Mouse (Mus musculus): ENCODE measurements around the gene Syn2.
A peak's percentile ranks its signal among the peaks of the same experiment; 100 is the strongest.

The Syn2 gene

DNA sequence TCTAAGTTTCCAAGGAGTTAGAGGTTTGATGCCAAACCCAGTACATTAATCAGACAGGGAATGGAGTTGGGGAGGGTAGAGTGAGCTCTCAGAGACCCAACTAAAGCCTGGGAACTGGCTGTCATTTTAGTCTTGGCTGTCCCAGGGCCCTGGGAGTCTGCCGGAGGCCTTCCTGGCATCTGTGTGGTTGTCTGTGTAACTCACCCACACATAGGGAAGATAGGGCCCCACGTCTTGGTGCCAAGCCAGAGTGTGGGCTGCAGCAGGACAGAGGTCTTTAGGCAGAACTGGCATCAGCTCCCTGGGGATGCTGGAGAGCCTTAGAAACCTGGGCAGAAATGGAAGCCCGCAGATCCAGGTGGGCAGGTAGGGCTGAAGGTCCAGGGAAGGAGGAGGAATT is 107.2 kb downstream of the Syn2 start:
- no peak for DNase-seq (ENCODE audit: inconsistent age in 2 of 2, low spot score in 1 of 2)

DNA sequence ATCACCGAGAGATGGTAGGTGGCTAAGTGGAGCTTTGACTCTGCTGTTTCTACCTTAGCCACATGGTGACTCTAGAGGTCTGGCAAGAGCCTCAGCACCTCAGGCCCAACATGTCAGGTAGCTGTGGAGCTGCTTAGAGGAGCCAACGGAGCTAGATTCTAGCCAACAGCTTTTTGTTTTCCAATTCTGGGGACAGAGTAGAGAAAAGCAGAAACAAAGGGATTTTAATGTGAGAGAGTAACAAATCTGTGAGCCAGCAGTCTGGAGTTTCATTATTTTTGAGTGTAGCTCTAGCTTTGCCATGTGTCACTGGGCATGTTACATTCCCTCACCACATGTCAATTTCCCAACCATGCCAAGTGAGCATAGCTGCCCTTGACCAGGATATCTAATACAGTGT is 109.5 kb downstream of the Syn2 start:
- DNase-seq (ENCODE audit: inconsistent age in 2 of 2, low spot score in 1 of 2): no peak

DNA sequence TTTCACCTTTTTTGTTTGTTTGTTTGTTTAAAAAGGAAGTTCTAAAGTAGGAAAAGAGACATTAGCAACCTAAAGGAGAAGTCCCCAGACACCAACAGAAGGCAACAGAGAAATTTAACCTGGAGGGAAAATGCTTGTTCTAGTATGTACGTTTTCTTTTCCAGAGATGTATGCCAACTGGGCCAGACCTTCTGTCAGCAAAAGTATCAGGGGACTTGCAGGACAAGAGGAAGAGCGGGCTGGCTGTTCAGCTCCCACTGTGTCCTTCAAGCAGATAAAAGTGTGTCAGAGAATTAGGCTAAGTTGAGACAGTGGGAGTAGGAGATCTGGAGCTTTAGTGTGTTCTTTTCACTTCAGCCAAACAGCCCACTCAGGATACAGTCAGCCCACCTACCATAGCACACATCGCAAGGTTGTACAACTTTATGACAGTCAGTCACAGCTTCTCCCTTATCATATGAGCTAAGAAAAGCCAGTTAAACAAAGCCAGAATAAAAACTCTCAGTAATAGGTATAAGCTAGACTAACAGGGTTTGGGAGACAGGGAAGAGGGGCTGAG is 110.9 kb downstream of the Syn2 start:
- no peak for DNase-seq (ENCODE audit: inconsistent age in 2 of 2, low spot score in 1 of 2)

DNA sequence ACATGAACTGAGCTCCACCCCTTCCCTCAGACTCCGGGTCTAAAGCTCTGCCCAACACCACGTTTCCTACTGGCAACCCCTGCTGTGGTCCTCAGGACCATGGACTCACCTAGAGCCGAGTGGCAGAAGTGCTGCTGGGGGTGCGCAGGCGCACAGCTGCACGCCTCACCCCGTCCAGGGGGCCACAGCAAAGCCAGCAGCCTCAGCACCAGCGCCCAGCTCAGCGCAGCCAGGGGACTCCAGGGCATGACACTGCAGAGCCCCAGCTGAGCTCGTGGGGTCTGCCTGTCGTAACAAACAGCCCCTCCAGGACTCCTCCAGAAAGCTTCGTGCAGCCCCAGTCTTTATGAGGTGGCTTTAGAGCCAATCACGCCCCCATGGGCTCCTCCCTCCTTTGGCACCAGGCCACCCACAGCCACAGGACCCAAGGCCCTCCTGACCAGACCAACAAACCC is 116.9 kb downstream of the Syn2 start:
- peak in 1 of 2 experiments; percentile 42 for DNase-seq (ENCODE audit: inconsistent age in 2 of 2, low spot score in 1 of 2)

DNA sequence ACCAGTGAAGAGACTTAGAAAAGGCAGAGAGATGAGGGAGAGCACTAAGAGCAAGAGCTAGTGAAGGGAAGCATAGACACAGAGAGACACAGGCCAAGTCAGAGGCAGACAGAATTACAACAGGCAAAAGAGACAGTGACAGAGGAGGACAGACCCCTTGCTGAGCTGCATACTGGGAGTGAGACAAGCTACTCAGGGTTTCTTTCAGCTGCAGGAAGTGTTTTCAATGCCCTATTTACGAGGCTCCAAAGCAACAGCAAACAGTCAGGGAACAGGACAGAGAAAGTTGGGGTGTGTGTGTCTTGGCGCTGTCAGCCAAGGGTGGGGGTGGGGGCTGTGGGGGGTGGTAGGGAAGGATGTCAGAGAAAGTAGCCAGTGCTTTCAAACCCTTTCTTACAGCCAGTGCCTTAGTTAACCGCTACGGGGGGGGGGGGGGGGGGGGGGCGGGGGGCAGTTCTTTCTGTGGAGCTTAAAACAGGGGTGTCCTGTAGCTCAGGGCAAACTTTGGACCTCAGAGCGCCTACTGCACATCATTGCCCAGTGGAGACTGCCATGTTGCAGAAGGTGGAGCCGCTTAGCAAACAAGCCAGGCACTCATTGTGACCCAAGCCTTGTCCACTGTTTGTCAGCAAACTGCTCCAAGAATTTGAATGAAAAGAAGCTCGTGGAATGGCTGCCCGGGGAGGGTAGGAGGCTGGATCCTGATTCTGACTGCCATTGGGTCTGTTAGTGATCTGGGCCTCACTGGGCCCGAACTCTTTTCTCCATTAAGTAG is 117.6 kb downstream of the Syn2 start, which contains the start of gene Timp4:
Gene Timp4 (minus strand): TSS at position 107 of the 775 bp plus-strand sequence.
- DNase-seq (ENCODE audit: inconsistent age in 2 of 2, low spot score in 1 of 2): no peak

DNA sequence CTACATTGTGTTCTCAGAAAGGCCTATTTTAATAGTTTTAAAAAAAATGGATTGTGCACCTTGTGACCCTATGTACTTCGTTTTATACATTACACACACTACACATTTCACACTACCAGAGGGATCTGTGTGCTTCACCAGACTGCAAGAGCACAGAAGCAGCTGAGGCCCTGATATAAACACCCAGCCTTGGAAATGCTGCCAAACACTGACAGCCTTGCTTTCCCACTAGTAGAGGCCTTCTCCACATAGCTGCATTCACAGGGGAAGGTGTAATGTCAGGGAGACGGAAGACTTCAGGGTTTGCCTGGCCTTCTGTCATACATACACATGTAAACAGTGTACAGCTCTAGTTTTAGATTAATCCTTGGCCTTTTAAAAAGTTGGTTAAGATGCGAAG is 120.5 kb downstream of the Syn2 start:
- peak in 1 of 2 experiments; percentile 38 for DNase-seq (ENCODE audit: inconsistent age in 2 of 2, low spot score in 1 of 2)

DNA sequence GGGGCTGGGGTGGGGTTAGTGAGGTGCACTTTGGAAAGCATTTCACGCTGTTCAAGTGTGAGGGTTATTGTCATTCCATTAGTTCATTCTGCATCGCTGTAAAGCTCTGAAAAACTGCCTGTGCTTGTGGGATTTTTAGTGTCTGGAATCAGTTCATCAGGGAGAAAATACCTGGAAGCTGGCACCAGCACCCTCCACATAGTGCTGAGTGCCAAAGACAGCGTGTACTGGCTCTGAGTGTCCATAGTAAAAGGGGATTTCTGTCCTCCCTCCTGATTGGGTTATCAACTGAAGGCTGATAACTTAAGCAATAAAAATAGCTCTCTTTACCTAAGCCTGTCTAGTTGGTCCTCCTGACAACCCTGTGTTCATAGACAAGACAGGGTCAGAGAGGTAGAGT is 125.8 kb downstream of the Syn2 start:
- DNase-seq (ENCODE audit: inconsistent age in 2 of 2, low spot score in 1 of 2): no peak

DNA sequence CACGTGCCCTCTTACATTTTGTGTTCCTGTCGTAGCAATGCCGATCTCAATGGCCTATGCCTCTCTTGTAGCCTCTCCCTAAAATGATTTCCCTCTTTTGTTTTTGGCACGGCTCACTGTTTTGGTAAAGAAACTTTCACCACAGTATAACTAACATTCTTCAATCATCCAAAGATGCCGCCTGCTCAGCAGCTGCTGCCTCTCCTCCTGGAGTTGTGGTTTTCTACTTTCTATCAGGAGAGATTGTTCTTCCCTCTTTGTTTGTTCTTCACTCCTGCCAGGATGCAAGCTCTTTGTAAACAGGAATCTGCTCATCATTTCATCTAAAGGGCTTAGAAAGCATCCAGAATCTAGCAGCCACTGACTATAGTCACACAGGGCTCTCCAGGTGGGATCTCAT is 132.1 kb downstream of the Syn2 start:
- no peak for DNase-seq (ENCODE audit: inconsistent age in 2 of 2, low spot score in 1 of 2)

DNA sequence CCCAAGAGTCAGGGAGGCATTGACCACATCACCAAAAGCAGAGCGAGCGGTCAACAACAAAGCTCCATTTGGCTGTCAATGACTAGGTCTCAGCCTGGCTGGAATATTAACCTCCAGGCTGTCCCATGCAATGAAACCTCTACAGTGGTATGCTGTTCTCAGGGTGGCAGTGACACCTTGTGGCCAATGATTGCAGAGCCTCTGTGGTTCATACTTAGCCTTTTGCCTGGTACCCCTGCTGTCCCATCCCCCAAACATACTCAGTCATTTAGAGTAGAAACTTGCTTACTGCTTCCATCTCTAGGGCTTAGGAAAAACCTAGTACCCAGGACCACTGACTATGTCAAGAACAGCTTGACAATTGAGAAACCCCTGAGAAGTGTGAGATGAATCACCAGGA is 133.2 kb downstream of the Syn2 start:
- DNase-seq (ENCODE audit: inconsistent age in 2 of 2, low spot score in 1 of 2): peak; percentile 65 to 92

DNA sequence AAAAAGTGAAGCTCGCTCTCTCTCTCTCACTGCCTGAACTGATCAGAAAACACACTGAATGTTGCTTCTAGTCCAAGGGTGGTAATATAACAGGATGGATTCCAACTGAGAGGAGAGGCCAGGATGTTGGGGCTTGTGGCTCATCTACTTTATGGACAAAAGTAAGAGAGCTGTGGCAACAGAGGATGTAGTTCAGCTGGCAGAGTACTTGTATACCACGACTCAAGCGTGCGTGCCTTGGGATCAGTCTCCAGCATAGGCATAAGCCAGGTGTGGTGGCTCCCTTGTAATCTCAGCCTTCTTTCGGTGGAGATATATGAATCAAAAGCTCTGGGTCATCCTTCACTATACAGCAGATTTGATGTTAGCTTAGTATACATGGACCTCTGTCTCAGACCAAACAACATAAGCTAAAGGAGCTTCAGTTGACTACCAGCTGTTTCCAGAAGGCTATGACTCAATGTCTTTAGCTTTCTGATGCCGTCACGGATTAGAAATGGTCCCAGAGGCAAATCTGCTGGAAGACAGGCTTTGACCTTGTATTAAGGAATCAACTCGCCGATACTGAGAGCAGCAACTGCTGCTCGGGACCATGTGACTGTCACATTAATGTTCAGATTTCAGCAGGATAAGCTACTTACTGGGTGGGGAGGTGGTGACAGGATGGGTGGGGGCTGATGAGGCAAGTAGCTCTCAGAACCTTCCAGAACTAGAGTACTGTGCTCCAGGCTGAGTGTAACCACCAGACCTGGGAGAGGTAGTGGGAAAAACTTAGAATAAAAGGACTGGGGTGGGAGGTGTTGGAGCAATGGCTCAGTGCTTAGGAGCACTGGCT is 134.1 kb downstream of the Syn2 start:
- no peak for DNase-seq (ENCODE audit: inconsistent age in 2 of 2, low spot score in 1 of 2)

DNA sequence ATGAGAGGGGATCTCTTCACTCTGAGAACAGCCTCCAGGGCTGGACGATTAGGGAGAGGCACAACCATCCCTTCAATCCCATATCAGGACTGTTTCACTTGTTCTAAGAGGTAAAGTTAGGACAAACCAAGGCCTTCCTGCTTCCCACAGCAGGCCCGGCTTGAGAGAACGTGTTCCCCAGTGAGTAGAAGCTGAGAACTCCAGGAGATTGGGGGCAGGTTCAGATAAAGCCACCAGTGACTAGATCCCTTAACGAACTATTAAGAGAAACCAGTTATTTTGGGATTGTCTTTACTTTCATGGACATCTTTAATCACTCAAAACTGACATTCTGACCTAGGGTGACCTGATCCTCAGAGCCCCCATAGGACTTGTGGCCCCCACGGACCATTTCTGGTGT is 134.9 kb downstream of the Syn2 start:
- no peak for DNase-seq (ENCODE audit: inconsistent age in 2 of 2, low spot score in 1 of 2)

DNA sequence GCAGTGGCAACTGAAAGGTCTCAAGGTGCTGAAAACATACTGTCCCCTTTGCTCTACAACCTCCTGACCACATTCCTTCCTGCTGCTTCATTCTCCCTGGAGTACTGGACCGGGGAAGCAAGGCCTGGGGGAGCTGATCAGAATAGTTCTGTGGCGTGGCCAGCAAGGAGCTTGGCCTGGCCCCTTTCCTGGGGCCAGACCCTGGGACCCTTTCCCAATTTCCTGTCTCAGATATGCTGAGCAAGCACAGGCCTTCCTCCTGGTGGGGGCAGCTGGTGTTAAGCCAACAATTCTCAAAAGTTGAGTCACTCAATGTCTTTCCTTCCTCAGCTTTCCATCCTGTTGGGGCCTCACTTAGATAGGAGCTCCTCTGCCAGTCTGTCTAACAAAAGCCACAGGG is 135.4 kb downstream of the Syn2 start:
- DNase-seq (ENCODE audit: inconsistent age in 2 of 2, low spot score in 1 of 2): no peak

DNA sequence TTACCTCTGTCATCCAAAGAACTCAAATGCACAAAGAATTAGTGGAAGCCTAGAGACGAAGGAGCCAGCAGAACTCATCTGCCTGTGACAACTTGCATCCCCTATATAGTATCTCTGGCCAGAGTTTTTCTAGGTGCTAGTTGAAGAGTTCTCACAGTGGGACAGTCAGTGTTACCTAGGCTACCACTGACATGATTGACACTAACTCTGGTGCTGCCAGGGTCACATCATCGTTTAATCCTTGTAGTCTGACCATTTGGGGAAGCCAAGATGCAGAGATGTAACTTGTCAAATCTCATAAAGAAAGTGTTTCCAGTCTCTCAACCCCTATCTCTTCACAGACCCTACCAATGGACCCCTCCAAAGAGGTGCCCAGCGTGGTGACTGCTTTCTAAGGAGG is 136.6 kb downstream of the Syn2 start:
- DNase-seq (ENCODE audit: inconsistent age in 2 of 2, low spot score in 1 of 2): no peak

DNA sequence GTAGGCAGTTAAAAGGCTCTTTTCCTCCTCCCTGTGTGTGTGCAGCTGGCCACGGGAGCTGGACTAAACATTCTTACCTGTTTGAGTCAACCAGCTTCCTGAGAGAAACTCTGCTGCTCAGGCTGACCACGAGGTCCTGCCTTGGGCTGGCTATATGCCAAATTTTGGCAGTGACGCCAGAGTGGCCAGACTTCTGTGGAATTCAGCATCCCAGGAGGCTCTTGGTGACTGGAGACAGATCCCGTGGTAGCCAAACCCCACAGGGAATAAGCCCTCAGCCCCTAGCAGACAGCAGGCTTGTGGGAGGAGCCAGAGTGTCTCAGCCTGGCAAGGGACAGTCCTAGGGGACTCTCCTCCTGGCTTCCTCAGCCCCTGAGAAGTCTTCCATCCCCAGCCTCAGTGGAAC is 137.2 kb downstream of the Syn2 start:
- peak; percentile 38 to 75 for DNase-seq (ENCODE audit: inconsistent age in 2 of 2, low spot score in 1 of 2)

DNA sequence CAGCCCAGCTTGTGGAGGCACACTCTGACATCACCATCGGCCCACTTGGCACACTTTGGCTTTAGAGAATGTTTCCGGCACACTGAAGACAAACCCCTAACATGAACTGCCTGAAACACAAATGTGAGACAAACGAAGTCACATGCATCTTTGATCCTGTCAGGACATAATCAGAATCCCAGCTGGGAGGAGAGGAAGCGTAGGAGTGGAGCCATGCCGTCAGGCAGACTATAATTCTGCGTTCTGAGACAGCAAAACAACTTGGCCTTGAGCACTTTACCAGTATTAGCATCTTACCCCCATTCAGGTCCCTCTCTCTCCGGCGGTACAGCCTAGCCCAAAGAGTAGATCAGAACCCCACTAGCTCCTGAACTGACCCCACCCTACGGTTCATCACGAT is 138.6 kb downstream of the Syn2 start:
- DNase-seq (ENCODE audit: inconsistent age in 2 of 2, low spot score in 1 of 2): no peak

DNA sequence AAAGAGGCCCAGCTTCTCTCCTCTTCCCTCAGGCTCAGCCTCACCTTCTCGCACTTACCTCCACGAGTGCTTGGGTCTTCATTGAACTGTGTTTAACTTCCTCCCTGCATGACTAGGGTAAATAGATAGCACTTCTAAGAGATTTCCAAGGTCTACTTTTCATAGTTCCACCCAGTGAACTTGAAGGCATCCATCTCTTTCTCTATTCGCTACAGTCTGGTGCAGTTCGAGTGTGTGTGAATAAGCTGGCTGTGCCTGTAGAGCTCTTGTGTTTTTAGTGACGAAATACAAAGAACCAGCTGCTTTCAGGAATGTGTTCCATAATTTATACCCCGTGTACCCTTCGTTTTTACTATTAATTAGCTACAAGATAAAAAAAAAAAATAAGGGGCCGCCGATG is 140.0 kb downstream of the Syn2 start:
- DNase-seq (ENCODE audit: inconsistent age in 2 of 2, low spot score in 1 of 2): no peak

DNA sequence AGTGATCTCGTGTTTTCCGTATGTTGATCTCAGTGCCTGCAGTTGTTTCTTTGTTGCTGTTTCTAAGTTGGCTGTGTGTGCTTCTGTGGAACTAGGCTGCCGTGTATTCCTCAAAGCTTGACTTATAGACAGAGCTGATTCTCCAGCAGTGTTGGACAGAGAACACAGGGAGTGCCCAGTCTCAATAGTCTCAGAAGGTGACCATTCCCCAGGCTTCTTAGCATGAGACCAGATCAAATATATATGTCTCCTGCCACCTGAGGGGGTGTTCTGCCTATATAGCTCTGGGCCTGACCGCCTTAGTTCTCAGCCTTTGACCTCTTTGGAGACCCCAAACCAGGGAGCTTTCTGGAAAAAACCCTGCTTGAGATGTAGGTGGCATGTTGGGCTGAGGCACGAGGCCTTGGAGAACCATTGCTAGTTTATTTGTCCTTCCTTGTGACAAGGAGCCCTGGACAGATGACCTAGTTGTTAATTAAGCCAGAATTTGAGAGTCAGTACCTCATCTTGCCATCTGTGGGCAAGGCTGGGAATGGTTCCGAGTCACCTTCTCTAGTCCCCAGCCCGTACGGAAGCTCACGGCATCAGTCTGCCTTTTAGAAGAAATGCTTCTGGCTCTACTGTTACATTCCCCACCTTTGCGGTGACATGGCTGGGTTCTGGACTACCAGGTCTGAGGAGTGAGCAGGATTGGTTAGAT is 140.6 kb downstream of the Syn2 start:
- DNase-seq (ENCODE audit: inconsistent age in 2 of 2, low spot score in 1 of 2): no peak

DNA sequence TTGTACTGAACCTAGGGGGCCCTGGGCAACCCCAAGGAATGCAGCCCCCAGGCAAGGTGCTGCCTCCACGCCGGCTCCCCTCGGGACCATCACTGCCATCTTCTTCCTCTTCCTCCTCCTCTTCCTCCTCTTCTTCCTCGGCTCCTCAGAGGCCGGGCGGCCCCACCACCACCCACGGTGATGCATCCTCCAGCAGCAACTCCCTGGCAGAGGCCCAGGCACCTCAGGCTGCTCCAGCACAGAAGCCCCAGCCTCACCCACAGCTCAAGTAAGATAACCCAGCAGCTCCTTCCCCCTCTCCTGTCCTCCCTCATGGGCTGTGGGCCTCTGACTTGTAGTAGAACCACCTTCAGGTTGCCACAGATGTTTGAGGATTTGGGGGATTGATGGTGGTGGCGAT is 143.4 kb downstream of the Syn2 start:
- no peak for DNase-seq (ENCODE audit: inconsistent age in 2 of 2, low spot score in 1 of 2)

DNA sequence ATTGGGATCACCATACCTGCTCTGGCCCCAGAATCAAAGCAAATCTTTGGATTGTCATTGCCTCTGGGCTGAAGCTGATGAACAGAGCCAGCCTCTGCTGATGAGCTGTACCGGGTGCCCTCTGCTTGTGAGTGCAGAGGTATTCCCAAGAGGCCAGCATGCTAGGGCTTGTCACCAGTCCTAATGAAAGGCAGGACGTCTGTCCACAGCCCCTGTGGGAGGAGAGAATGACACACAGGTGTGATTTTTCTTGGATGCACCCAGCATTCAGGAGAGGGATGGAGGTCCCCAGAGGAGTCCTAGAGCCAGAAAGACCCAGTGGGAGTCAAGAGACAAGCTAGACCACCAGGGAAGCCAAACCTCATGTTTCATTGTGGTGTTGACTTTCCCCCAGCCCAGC is 144.9 kb downstream of the Syn2 start:
- no peak for DNase-seq (ENCODE audit: inconsistent age in 2 of 2, low spot score in 1 of 2)

DNA sequence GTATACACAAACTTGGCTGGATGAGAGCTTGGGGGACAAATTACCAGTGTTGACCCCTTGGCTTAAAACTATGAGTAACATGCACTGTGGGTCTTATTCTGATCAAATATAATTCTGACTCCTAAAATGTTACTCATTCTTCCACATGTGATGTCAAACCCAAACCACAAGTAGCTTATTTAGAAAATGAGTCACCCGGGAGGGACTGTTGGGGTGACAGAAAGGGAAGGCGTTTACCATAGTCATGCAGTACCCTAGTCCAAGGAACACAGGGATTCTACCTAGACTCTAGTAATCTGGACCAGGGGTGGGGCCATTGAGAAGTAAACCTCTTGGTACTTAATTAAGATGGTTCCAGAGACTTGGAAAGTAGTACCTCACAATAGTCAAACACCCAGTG is 149.5 kb downstream of the Syn2 start:
- no peak for DNase-seq (ENCODE audit: inconsistent age in 2 of 2, low spot score in 1 of 2)

DNA sequence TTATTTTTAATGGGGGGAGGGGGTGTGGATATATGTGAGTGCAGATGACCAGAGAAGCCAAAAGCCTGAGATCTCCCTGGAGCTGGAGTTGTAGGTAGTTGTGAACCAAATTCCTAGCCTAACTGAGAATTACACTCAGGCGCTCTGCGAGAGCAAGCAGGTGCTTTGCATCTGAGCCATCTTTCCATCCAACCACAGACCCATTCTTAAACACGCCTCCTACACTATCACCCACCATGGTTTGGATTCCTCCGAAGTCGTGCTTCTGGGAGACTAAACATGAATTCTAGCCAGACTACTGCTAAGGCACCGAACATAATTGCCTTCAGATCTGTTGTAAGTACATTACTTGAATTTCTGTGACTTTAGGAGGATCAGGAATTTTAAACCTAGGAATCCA is 151.7 kb downstream of the Syn2 start:
- no peak for DNase-seq (ENCODE audit: inconsistent age in 2 of 2, low spot score in 1 of 2)
